Mouse (Mus musculus): Measurements from ENCODE around the gene Cend1. TPM values are rescaled to one million over a fixed set of nuclear protein-coding genes. Genes with fewer than 3 reads are reported as not detected.

The Cend1 gene
- polyA plus RNA-seq, 1 experiment from 2014 or later = 5.1 TPM

- peaks cover 44% of the 10 kb centered on the region for H3K36me3 ChIP-seq
- no peak overlapping the region for H3K27ac ChIP-seq
- no peak overlapping the region for H3K4me2 ChIP-seq (replicated peaks)
- 95% methylated on average over 11 of the region's 11 CpGs for WGBS
- H3K9me3 ChIP-seq = no peaks in the 10 kb centered on the region
- H3K4me1 ChIP-seq = peaks cover 55% of the 10 kb centered on the region
- no peak overlapping the region for H3K4me3 ChIP-seq
- no peak for ATAC-seq (ENCODE audit: low FRiP score, low read depth)
- H3K27me3 ChIP-seq = no peaks in the 10 kb centered on the region
- H3K9ac ChIP-seq = no peak overlapping the region
These were observed 10.5 kb upstream of the Cend1 start for GRCm38 (mm10) chr7:141439811-141440210.

- Histone ChIP-seq H3K27ac (no peak overlapping the region), H3K4me2 (replicated peaks) (no peak overlapping the region), H3K4me1 (peaks cover 57% of the 10 kb centered on the region), H3K9ac (0 out of 2 replicates have a peak overlapping the region, but pooled peaks have one; percentile 35), H3K4me3 (no peak overlapping the region), H3K36me3 (peaks cover 44% of the 10 kb centered on the region), H3K27me3 (no peaks in the 10 kb centered on the region), H3K9me3 (no peaks in the 10 kb centered on the region)
- WGBS = 91% methylated on average over 10 of the region's 10 CpGs
- no peak for ATAC-seq (ENCODE audit: low FRiP score, low read depth)
These were observed 9.9 kb upstream of the Cend1 start for GRCm38 (mm10) chr7:141439140-141439679.

GRCm38 (mm10) chr7:141438201-141438968, 9.1 kb upstream of the Cend1 start:
- peaks cover 60% of the 10 kb centered on the region for H3K4me1 ChIP-seq
- ATAC-seq (ENCODE audit: low FRiP score, low read depth) = no peak

GRCm38 (mm10) chr7:141437178-141438120, 8.2 kb upstream of the Cend1 start, which contains the start of gene Slc25a22:
Gene Slc25a22 (minus strand): TSS chr7:141437892.
- WGBS = 5% methylated on average over 53 of the region's 53 CpGs
- H3K9me3 ChIP-seq = no peaks in the 10 kb centered on the region
- H3K4me1 ChIP-seq = peaks cover 53% of the 10 kb centered on the region
- peak within 1 kb of the TSS; percentile 61 for H3K4me3 ChIP-seq
- H3K36me3 ChIP-seq = peaks cover 59% of the 10 kb centered on the region
- ATAC-seq (ENCODE audit: low FRiP score, low read depth) = peak; percentile 82
- peak within 1 kb of the TSS; percentile 85 for H3K9ac ChIP-seq
- H3K27ac ChIP-seq = peak within 1 kb of the TSS; percentile 48; the same call in 1 of the 2 replicates
- no peaks in the 10 kb centered on the region for H3K27me3 ChIP-seq
- H3K4me2 ChIP-seq (replicated peaks) = peak within 1 kb of the TSS; percentile 90

More at GRCm38 (mm10) chr7:141438201-141438968, 9.1 kb upstream of the Cend1 start:
- 91% methylated on average over 12 of the region's 12 CpGs for whole genome bisulfite sequencing
- peaks cover 50% of the 10 kb centered on the region for H3K36me3 ChIP-seq
- H3K27ac ChIP-seq = no peak overlapping the region
- peak overlapping the region; percentile 35; the same call in 1 of the 2 replicates for H3K9ac ChIP-seq
- H3K4me2 ChIP-seq (replicated peaks) = no peak overlapping the region
- H3K4me3 ChIP-seq = no peak overlapping the region
- H3K9me3 ChIP-seq = no peaks in the 10 kb centered on the region
- no peaks in the 10 kb centered on the region for H3K27me3 ChIP-seq

- Histone ChIP-seq H3K36me3 (peaks cover 60% of the 10 kb centered on the region), H3K9ac (peak overlapping the region; percentile 85), H3K4me1 (peaks cover 45% of the 10 kb centered on the region), H3K4me2 (replicated peaks) (peak overlapping the region; percentile 90), H3K27ac (no peak overlapping the region; the same call in 1 of the 2 replicates), H3K27me3 (no peaks in the 10 kb centered on the region), H3K4me3 (peak overlapping the region; percentile 61), H3K9me3 (no peaks in the 10 kb centered on the region)
- WGBS = 76% methylated on average over 2 of the region's 2 CpGs
- no peak for ATAC-seq (ENCODE audit: low FRiP score, low read depth)
These were observed 7.2 kb upstream of the Cend1 start for GRCm38 (mm10) chr7:141436523-141436892.

GRCm38 (mm10) chr7:141435856-141436522, 6.7 kb upstream of the Cend1 start:
- H3K27ac ChIP-seq = no peak overlapping the region
- H3K4me2 ChIP-seq (replicated peaks) = peak overlapping the region; percentile 90
- H3K4me3 ChIP-seq = peak overlapping the region; percentile 61
- 81% methylated on average over 9 of the region's 9 CpGs for WGBS
- peaks cover 43% of the 10 kb centered on the region for H3K4me1 ChIP-seq
- ATAC-seq (ENCODE audit: low FRiP score, low read depth) = no peak
- H3K27me3 ChIP-seq = no peaks in the 10 kb centered on the region
- peaks cover 60% of the 10 kb centered on the region for H3K36me3 ChIP-seq
- no peak overlapping the region for H3K9ac ChIP-seq
- H3K9me3 ChIP-seq = no peaks in the 10 kb centered on the region

- WGBS = 6% methylated on average over 17 of the region's 17 CpGs
- H3K4me3 ChIP-seq = peak overlapping the region; percentile 55
- H3K27me3 ChIP-seq = no peaks in the 10 kb centered on the region
- H3K27ac ChIP-seq = 0 out of 2 replicates have a peak overlapping the region, but pooled peaks have one; percentile 3
- peak overlapping the region; percentile 72 for H3K9ac ChIP-seq
- peaks cover 60% of the 10 kb centered on the region for H3K36me3 ChIP-seq
- H3K4me2 ChIP-seq (replicated peaks) = peak overlapping the region; percentile 90
- H3K9me3 ChIP-seq = no peaks in the 10 kb centered on the region
- ATAC-seq (ENCODE audit: low FRiP score, low read depth) = no peak
- peaks cover 40% of the 10 kb centered on the region for H3K4me1 ChIP-seq
These were observed 6.0 kb upstream of the Cend1 start for GRCm38 (mm10) chr7:141435129-141435855.

- 11% methylated on average over 8 of the region's 8 CpGs for WGBS
- H3K4me3 ChIP-seq = peak overlapping the region; percentile 55
- H3K36me3 ChIP-seq = peaks cover 56% of the 10 kb centered on the region
- no peak for ATAC-seq (ENCODE audit: low FRiP score, low read depth)
- peak overlapping the region; percentile 90 for H3K4me2 ChIP-seq (replicated peaks)
- 0 out of 2 replicates have a peak overlapping the region, but pooled peaks have one; percentile 3 for H3K27ac ChIP-seq
- no peaks in the 10 kb centered on the region for H3K9me3 ChIP-seq
- H3K9ac ChIP-seq = peak overlapping the region; percentile 72
- peaks cover 48% of the 10 kb centered on the region for H3K4me1 ChIP-seq
- H3K27me3 ChIP-seq = no peaks in the 10 kb centered on the region
These were observed 5.2 kb upstream of the Cend1 start for GRCm38 (mm10) chr7:141434464-141434863.

- ATAC-seq (ENCODE audit: low FRiP score, low read depth) = no peak
- Histone ChIP-seq H3K9me3 (no peaks in the 10 kb centered on the region), H3K4me2 (replicated peaks) (peak overlapping the region; percentile 90), H3K27ac (no peak overlapping the region), H3K27me3 (no peaks in the 10 kb centered on the region), H3K4me1 (peaks cover 55% of the 10 kb centered on the region), H3K9ac (peak overlapping the region; percentile 72), H3K4me3 (peak overlapping the region; percentile 55), H3K36me3 (peaks cover 49% of the 10 kb centered on the region)
- WGBS = 72% methylated on average over 15 of the region's 15 CpGs
These were observed 4.5 kb upstream of the Cend1 start for GRCm38 (mm10) chr7:141433517-141434400.

Data from limb, embryonic 13.5 days (tissue).